ENCODE assay signal across 19 mouse cellular contexts in the genomic region with DNA sequence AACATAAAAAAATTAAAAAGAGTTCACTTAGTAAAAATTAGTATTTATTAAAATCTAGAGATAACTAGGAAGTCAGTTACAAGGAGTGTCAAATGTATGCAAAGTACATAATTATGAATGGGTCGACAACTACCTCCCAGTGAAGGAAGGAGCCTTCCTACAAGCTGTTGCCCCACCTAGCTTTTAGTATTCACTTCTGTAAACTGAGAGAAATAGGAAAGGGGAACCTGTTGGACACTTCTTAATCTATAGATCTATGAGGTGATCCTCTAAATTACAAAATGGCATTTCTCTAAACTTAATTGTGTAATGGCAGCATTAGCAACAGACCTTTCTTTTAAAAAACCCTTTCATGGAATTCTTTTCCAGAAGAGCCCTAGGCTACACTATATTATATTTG.
"Had no signal": no experiment of that assay in that cellular context is flagged by ENCODE, and none has a peak within 500 bp of the region (broad histone marks: within the 10 kb centered on the region; RNA-seq: fewer than 3 reads in every experiment).

No protein-coding gene starts in this region.

- H3K9ac ChIP-seq: liver, embryonic 14.5 days; lung, embryonic 14.5 days; midbrain, embryonic 12.5 days; neural tube, embryonic 13.5 days; neural tube, embryonic 15.5 days; stomach, embryonic 15.5 days had no signal

- DNase-seq: lung, adult 18-20 months; lung, embryonic 14.5 days; lung, postnatal 10 days; lung, postnatal 4 days; midbrain, embryonic 14.5 days; right cerebral cortex, postnatal 14 days; spleen, adult 18-20 months; thymus, adult 2 months; thymus, postnatal 25 days; thymus, postnatal 4 days had no signal

- H3K27ac ChIP-seq: liver, embryonic 14.5 days; midbrain, embryonic 10.5 days; midbrain, embryonic 12.5 days; neural tube, embryonic 13.5 days; neural tube, embryonic 15.5 days; stomach, embryonic 15.5 days; stomach, postnatal 0 days had no signal

- H3K4me3 ChIP-seq: midbrain, embryonic 10.5 days; midbrain, embryonic 12.5 days; myocyte; neural tube, embryonic 13.5 days; neural tube, embryonic 15.5 days; stomach, embryonic 15.5 days had no signal

- H3K4me2 ChIP-seq: lung, embryonic 14.5 days; midbrain, embryonic 12.5 days; neural tube, embryonic 13.5 days; neural tube, embryonic 15.5 days; stomach, embryonic 15.5 days had no signal

- ATAC-seq: midbrain, embryonic 16.5 days had no signal

- H3K9me3 ChIP-seq: midbrain, embryonic 10.5 days; midbrain, embryonic 12.5 days; neural tube, embryonic 13.5 days; neural tube, embryonic 15.5 days; stomach, embryonic 15.5 days had no signal

- H3K4me1 ChIP-seq: midbrain, embryonic 10.5 days; midbrain, embryonic 12.5 days; neural tube, embryonic 13.5 days; neural tube, embryonic 15.5 days; stomach, embryonic 15.5 days had no signal

- H3K27me3 ChIP-seq: midbrain, embryonic 12.5 days; neural tube, embryonic 13.5 days; neural tube, embryonic 15.5 days; stomach, embryonic 15.5 days had no signal
